Comparison of ENCODE assay signal across 9 mouse cellular contexts in the genomic region with DNA sequence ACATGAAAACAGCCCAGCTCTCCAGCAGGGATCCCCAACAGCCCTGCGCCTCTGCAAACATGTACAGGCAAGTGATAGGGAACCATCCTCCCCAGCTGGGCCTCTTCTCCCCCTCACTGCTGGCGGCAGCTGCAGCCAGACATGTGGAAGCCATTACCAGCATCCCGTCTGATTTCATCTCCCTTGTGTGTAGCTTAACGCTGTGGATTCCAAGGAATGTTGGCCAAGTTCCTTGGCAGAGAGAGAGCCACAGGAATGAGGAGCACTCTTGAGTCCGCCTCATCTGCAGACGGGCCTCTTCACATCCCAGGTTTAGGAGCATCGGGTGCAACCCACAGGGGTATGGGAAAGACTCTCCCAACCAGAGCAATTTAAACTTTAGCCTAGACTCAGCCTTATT.
DNase-seq lines count a peak whose midpoint lies in the region; ATAC-seq and TF ChIP-seq lines count a peak whose summit lies in the region.
"Had no signal": no experiment of that assay in that cellular context is flagged by ENCODE, and none has a peak within 500 bp of the region (broad histone marks: within the 10 kb centered on the region; RNA-seq: fewer than 3 reads in every experiment).

No protein-coding gene starts in this region.

- no peaks in the 10 kb centered on the region for H3K9me3 ChIP-seq in intestine, embryonic 15.5 days
- no peaks in the 10 kb centered on the region for H3K9me3 ChIP-seq in liver, embryonic 12.5 days (replicated peaks)

- no peak overlapping the region for H3K4me2 ChIP-seq in intestine, embryonic 15.5 days (replicated peaks)
- no peak overlapping the region for H3K4me2 ChIP-seq in liver, embryonic 12.5 days

- H3K4me3 ChIP-seq in C2C12 (ENCODE audit: insufficient read depth, poor library complexity, severe bottlenecking): no peak overlapping the region
- no peak overlapping the region for H3K4me3 ChIP-seq in intestine, embryonic 15.5 days (replicated peaks)
- no peak overlapping the region for H3K4me3 ChIP-seq in liver, embryonic 12.5 days

- WGBS in intestine, embryonic 15.5 days: 38% methylated on average over 7 of the region's 7 CpGs
- WGBS in liver, embryonic 12.5 days (ENCODE audit: insufficient replicate concordance): 56% methylated on average over 7 of the region's 7 CpGs

- no peak for TF ChIP-seq CTCF in C2C12 (IDR thresholded peaks at IDR 0.05; ENCODE audit: control insufficient read depth, insufficient read depth, insufficient read length)

- no peaks in the 10 kb centered on the region for H3K79me2 ChIP-seq in C2C12 (ENCODE audit: control insufficient read depth, insufficient read depth)

- H3K9ac ChIP-seq in intestine, embryonic 15.5 days: no peak overlapping the region
- H3K9ac ChIP-seq in liver, embryonic 12.5 days: no peak overlapping the region
- H3K9ac ChIP-seq: liver, embryonic 14.5 days had no signal

- peak; percentile 73 for ATAC-seq in intestine, embryonic 15.5 days
- no peak for ATAC-seq in liver, embryonic 12.5 days
- no peak for ATAC-seq in cerebellum, adult (ENCODE audit: insufficient number of reproducible peaks, low FRiP score, low TSS enrichment)

- H3K4me1 ChIP-seq in intestine, embryonic 15.5 days (replicated peaks): peaks cover 33% of the 10 kb centered on the region
- 0 out of 2 replicates have a peak, but pooled peaks cover 8% of the 10 kb centered on the region for H3K4me1 ChIP-seq in liver, embryonic 12.5 days

- H3K36me3 ChIP-seq in C2C12 (ENCODE audit: control insufficient read depth, insufficient read depth): peaks cover 4% of the 10 kb centered on the region
- no peaks in the 10 kb centered on the region for H3K36me3 ChIP-seq in intestine, embryonic 15.5 days
- H3K36me3 ChIP-seq in liver, embryonic 12.5 days: no peaks in the 10 kb centered on the region

- peak overlapping the region; percentile 90 for H3K27ac ChIP-seq in intestine, embryonic 15.5 days
- H3K27ac ChIP-seq in liver, embryonic 12.5 days: peak overlapping the region; percentile 64
- H3K27ac ChIP-seq: liver, embryonic 14.5 days had no signal

- DNase-seq in brain, adult 2 months (ENCODE audit: low read depth, low spot score): peak; percentile 68
- DNase-seq in gastrocnemius, postnatal 25 days: peak; percentile 88
- DNase-seq in testis, postnatal 10 days (ENCODE audit: low spot score): peak; percentile 64
- no peak for DNase-seq in thymus, postnatal 10 days (ENCODE audit: low spot score in 2 of 2)

- H3K27me3 ChIP-seq in C2C12 (ENCODE audit: control insufficient read depth, insufficient read depth, insufficient read length): no peaks in the 10 kb centered on the region
- no peaks in the 10 kb centered on the region for H3K27me3 ChIP-seq in intestine, embryonic 15.5 days (replicated peaks)
- H3K27me3 ChIP-seq in liver, embryonic 12.5 days (replicated peaks): no peaks in the 10 kb centered on the region

- no peaks in the 10 kb centered on the region for H3K79me3 ChIP-seq in C2C12 (ENCODE audit: low read depth)

- H3ac ChIP-seq in C2C12 (ENCODE audit: control insufficient read depth, insufficient read length, low read depth): peak overlapping the region; percentile 12

TF ChIP-seq in C2C12, 6 proteins besides CTCF, POLR2A, EP300 and RAD21:
- TF ChIP-seq MAX (IDR thresholded peaks at IDR 0.05): peak; percentile 79
- TF ChIP-seq MYOD1 (IDR thresholded peaks at IDR 0.05; ENCODE audit: control insufficient read depth, insufficient read length, low read depth): peak; percentile 92
- TF ChIP-seq MYOG (IDR thresholded peaks at IDR 0.05; ENCODE audit: control insufficient read depth, extremely low read depth, insufficient read length): no peak
- no peak for TF ChIP-seq FOSL1 (IDR thresholded peaks at IDR 0.05; ENCODE audit: insufficient read depth, low read length, poor library complexity, severe bottlenecking)

Comparison
In these comparisons a context has a peak if more than half of its experiments do, and no peak if none do; other contexts are left out.
1. DNase-seq: peak in brain, adult 2 months (single experiment), gastrocnemius, postnatal 25 days (single experiment) and testis, postnatal 10 days (single experiment); none in thymus, postnatal 10 days (0 of 2).